Mouse (Mus musculus) heart, embryonic 11.5 days (tissue): ENCODE data around the gene Gse1. TPM values are rescaled to one million over a fixed set of nuclear protein-coding genes. Genes with fewer than 3 reads are reported as not detected.

Source experiments
- ATAC-seq: fragments of 200-750 bp; cut with Nextera tagmentation; replicated peaks from 2 replicates; pipeline ENCODE4 v1.8.0; 2017; ENCODE audit warnings: moderate library complexity; ENCODE audit not compliant: insufficient number of reproducible peaks, low FRiP score, low TSS enrichment
- H3K27ac ChIP-seq: fragments of 300-500 bp; sonication (generic); 2 replicates; pipeline ENCODE4 v1.5.1; 2014; ENCODE audit warnings: mild to moderate bottlenecking, low read depth, low read length
- H3K27me3 ChIP-seq: fragments of 300-500 bp; sonication (generic); 2 replicates; pipeline ENCODE4 v1.6.1; 2014; ENCODE audit warnings: mild to moderate bottlenecking, low read length, mixed read lengths; ENCODE audit not compliant: control insufficient read depth, insufficient read depth
- H3K36me3 ChIP-seq: fragments of 300-500 bp; sonication (generic); 2 replicates; pipeline ENCODE4 v1.6.1; 2014; ENCODE audit warnings: mild to moderate bottlenecking, low read length, moderate library complexity, mixed read lengths; ENCODE audit not compliant: control insufficient read depth, insufficient read depth
- H3K4me1 ChIP-seq: fragments of 300-500 bp; sonication (generic); 2 replicates; pipeline ENCODE4 v1.6.1; 2014; ENCODE audit warnings: low read length; ENCODE audit not compliant: control insufficient read depth, insufficient read depth
- H3K4me2 ChIP-seq: fragments of 300-500 bp; sonication (generic); 2 replicates; pipeline ENCODE4 v1.6.1; 2014; ENCODE audit warnings: mild to moderate bottlenecking, moderate library complexity
- H3K4me3 ChIP-seq: fragments of 300-500 bp; sonication (generic); 2 replicates; pipeline ENCODE4 v1.5.1; 2014; ENCODE audit warnings: low read depth, low read length
- H3K9ac ChIP-seq: fragments of 300-500 bp; sonication (generic); 2 replicates; pipeline ENCODE4 v1.6.1; 2014; ENCODE audit warnings: mild to moderate bottlenecking, low read depth, low read length, moderate library complexity
- H3K9me3 ChIP-seq: fragments of 300-500 bp; sonication (generic); replicated peaks from 2 replicates; pipeline ENCODE4 v1.6.1; 2016; ENCODE audit warnings: low read length; ENCODE audit not compliant: control insufficient read depth
- WGBS: fragments of 180-500 bp; shearing (Covaris S2); extraction: QIAGEN DNeasy Blood & Tissue Kit; methylation state at CpG from one replicate; pipeline ENCODE4 v1.1.7; 2014; ENCODE audit not compliant: insufficient replicate concordance; 5-methylcytosine and 5-hydroxymethylcytosine counted together
- polyA plus RNA-seq: library from polyadenylated mRNA; unstranded; fragments of >200 nt; fragmentation: Nextera tagmentation; extraction: Ambion mirVana; gene quantifications from 2 replicates; pipeline ENCODE4 v1.2.1, GENCODE M21; 2014

Gse1 gene
- polyA plus RNA-seq, 1 experiment from 2014 or later: 12.8 TPM

DNA sequence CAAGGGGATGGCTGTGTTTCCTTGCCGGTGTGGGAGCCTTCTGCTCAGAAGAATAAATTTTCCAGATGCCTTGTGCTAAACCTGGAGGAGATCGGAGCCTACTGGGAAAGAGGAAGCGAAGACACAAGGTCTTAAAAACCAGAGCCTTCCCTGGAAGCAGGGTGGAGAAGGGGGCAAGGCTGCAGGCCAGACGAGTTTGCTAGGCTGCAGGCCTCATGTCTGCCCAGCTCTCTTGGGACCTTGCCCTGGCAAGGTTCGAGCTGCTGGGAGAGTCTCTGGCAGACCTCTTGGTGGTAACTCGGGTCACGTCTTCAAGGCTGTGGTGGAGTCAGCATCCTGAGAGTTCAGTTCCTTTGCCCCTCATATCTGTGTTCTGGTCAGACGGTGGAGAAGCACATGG, 6.6 kb downstream of the Gse1 start:
- Histone ChIP-seq H3K27ac (no peak overlapping the region), H3K9ac (peak overlapping the region; percentile 43; the same call in 1 of the 2 replicates), H3K36me3 (peaks cover 5% of the 10 kb centered on the region), H3K27me3 (peaks cover 16% of the 10 kb centered on the region), H3K9me3 (no peaks in the 10 kb centered on the region), H3K4me3 (no peak overlapping the region), H3K4me1 (peaks cover 44% of the 10 kb centered on the region), H3K4me2 (no peak overlapping the region)
- 62% methylated on average over 8 of the region's 8 CpGs for WGBS
- ATAC-seq: no peak

DNA sequence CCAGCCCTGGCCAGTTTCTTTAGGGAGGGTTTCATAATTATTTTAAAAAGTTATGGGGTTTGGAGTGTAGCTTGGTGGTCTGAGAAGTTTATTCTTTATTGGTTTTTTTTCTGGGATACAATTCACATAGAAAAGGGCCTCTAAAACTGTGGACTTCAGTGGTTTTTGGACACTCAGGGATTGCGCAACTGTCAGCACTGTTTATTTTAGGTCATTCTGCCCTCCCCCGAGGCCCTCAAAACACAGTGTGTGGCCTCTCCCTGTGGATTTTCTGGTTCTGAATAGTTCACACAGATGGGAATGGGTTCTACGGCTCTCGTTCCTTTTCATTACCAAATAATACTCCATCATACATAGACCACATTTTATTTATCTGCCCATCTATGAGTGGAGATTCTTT, 15.0 kb downstream of the Gse1 start:
- Histone ChIP-seq H3K4me3 (no peak overlapping the region), H3K36me3 (no peaks in the 10 kb centered on the region; the same call in 1 of the 2 replicates), H3K9me3 (no peaks in the 10 kb centered on the region), H3K4me2 (no peak overlapping the region), H3K27ac (no peak overlapping the region), H3K4me1 (no peaks in the 10 kb centered on the region), H3K27me3 (no peaks in the 10 kb centered on the region; the same call in 1 of the 2 replicates), H3K9ac (no peak overlapping the region)
- WGBS: 88% methylated on average over 4 of the region's 4 CpGs
- no peak for ATAC-seq

DNA sequence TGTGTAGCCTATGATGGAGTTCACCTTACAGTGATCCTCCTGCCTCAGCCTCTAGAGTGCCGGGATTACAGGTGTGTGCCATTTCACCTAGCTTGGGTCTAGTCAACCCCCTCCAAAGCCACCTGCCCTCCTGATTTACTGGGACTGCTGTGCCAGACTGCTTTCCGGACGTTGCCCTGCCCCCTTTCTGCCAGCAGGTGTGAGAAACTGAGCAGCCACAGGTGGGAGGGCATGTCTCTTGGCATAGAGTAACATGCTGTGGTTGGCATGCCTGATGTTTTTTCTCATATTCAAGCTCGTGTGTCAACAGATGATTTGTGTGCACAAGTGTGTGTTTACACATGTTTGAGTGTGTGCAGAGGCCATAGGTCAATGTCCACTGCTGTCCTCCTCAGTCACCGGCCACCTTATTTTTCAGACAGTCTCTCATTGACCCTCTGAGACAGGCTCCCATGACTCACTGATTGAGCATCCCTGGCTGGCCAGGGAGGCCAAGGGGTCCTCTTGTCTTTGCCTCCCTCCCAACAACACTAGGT, 15.7 kb downstream of the Gse1 start:
- Histone ChIP-seq H3K36me3 (no peaks in the 10 kb centered on the region), H3K27me3 (no peaks in the 10 kb centered on the region; the same call in 1 of the 2 replicates), H3K9ac (no peak overlapping the region), H3K27ac (no peak overlapping the region), H3K4me1 (no peaks in the 10 kb centered on the region), H3K4me3 (no peak overlapping the region), H3K9me3 (no peaks in the 10 kb centered on the region), H3K4me2 (no peak overlapping the region)
- ATAC-seq: no peak
- 89% methylated on average over 5 of the region's 5 CpGs for WGBS

DNA sequence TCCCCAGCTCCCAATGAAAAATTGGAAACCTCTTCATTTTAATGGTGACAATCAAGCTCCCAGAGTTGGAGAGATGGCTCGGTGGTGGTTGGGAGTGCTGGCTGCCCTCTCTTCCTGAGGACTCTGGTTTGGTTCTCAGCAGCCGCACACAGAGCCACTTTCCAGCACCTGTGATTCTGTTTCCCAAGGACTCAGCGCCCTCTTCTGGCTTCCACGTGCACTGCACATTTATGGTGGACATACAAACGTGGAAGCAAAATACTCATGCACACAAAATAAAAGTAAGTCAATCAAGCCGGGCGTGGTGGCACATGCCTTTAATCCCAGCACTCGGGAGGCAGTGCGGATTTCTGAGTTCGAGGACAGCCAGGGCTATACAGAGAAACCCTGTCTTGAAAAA, 16.3 kb downstream of the Gse1 start:
- H3K27ac ChIP-seq: no peak overlapping the region
- no peak overlapping the region for H3K4me3 ChIP-seq
- no peaks in the 10 kb centered on the region for H3K36me3 ChIP-seq
- H3K4me2 ChIP-seq: no peak overlapping the region
- H3K9ac ChIP-seq: no peak overlapping the region
- peaks cover under 1% of the 10 kb centered on the region; the same call in 1 of the 2 replicates for H3K4me1 ChIP-seq
- no peaks in the 10 kb centered on the region for H3K9me3 ChIP-seq
- 84% methylated on average over 10 of the region's 10 CpGs for WGBS
- H3K27me3 ChIP-seq: no peaks in the 10 kb centered on the region
- no peak for ATAC-seq

DNA sequence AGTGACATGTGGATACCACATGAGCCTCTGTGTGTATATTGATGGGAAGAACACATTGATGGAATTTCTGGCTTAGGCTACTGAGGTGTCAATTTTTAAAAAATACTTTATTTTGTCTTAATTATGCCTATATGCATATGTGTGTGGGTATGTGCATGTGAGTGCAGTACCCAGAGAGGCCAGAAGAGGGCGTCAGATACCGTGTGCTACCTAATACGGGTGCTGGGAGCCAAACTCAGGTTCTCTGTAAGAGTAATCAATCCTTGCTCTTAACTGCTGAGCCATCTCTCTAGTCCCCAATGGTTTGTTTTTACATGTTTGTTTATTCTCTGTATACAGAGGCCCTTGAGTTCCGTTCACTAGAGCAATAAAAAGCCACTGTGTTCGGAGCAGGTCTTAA, 19.4 kb downstream of the Gse1 start:
- 75% methylated on average over 5 of the region's 5 CpGs for WGBS
- Histone ChIP-seq H3K27me3 (no peaks in the 10 kb centered on the region), H3K36me3 (no peaks in the 10 kb centered on the region), H3K27ac (no peak overlapping the region), H3K9me3 (no peaks in the 10 kb centered on the region), H3K4me1 (peaks cover 17% of the 10 kb centered on the region), H3K4me2 (no peak overlapping the region), H3K4me3 (no peak overlapping the region), H3K9ac (no peak overlapping the region)
- no peak for ATAC-seq

DNA sequence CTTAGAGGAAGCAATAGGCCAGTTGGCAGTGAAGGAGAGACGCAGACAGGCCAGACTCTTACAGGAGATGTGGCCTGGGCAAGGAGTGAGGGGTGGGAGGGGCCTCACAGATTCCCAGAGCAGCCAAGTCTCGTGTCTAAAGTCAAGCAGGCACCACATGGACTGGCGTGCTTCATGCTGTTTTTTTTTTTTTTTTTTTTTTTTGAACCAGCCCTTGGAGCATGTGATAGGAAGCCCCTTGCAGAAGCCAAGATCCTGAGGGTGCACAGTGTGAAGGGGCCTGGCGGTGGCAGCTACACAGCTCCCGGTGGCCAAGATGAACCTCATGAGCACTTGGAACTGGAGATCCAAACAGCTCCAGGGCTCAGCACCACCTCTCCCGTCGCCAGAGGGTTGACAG, 19.8 kb downstream of the Gse1 start:
- Histone ChIP-seq H3K9ac (no peak overlapping the region), H3K4me1 (peaks cover 17% of the 10 kb centered on the region), H3K4me2 (no peak overlapping the region), H3K27me3 (no peaks in the 10 kb centered on the region), H3K27ac (no peak overlapping the region), H3K36me3 (no peaks in the 10 kb centered on the region), H3K4me3 (no peak overlapping the region), H3K9me3 (no peaks in the 10 kb centered on the region)
- 74% methylated on average over 7 of the region's 7 CpGs for WGBS
- no peak for ATAC-seq

DNA sequence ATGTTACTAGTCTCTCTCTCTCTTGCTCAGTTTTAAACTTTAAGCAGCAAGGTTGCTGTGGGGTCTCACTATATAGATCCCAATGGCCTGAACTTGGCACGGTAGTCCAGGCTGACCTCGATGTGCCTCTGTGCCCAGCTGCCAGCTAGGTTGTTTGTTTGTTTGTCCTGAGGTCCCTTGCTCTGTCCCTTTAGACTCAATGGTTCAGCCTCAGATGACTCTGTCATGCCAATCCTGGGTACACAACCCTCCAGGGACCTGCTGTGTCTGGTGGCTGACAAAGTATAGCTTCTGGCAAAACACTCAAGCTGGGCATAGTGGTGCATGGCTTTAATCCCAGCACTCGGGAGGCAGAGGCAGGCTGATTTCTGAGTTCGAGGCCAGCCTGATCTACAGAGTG, 20.2 kb downstream of the Gse1 start:
- Histone ChIP-seq H3K4me2 (no peak overlapping the region), H3K36me3 (no peaks in the 10 kb centered on the region), H3K4me3 (no peak overlapping the region), H3K4me1 (peaks cover 17% of the 10 kb centered on the region), H3K9me3 (no peaks in the 10 kb centered on the region), H3K27ac (no peak overlapping the region), H3K27me3 (no peaks in the 10 kb centered on the region), H3K9ac (no peak overlapping the region)
- 89% methylated on average over 4 of the region's 4 CpGs for WGBS
- no peak for ATAC-seq

DNA sequence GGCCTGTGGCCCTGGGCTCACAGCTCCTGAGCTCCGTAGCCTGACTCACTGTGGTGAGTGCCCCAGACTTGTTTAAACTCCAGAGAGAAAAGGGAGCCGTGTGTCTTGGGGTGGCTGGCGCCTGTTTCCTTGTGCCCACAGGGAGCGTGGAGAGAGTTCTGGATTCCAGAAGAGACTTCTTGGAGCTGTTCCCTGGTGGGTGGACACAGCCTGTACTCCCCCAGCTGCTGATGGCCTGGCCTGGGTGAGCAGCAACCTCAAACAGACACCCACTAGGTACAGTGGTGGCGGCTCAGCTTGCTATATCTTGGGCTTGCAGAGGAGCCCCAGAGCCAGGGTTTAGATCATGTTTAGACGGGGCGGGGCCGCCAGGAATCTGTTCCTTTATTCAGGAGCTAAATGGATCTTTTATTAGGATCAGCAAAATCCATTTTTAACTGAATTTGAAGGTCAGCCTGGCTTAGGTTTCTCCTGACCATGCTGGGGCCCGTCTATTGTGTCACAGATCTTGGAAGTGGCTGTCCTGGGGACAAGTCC, 21.6 kb downstream of the Gse1 start:
- no peaks in the 10 kb centered on the region for H3K36me3 ChIP-seq
- no peak overlapping the region for H3K27ac ChIP-seq
- H3K4me3 ChIP-seq: no peak overlapping the region
- 79% methylated on average over 9 of the region's 9 CpGs for WGBS
- H3K4me2 ChIP-seq: no peak overlapping the region
- H3K27me3 ChIP-seq: no peaks in the 10 kb centered on the region
- no peak for ATAC-seq
- no peak overlapping the region for H3K9ac ChIP-seq
- H3K4me1 ChIP-seq: peaks cover 17% of the 10 kb centered on the region
- no peaks in the 10 kb centered on the region for H3K9me3 ChIP-seq

DNA sequence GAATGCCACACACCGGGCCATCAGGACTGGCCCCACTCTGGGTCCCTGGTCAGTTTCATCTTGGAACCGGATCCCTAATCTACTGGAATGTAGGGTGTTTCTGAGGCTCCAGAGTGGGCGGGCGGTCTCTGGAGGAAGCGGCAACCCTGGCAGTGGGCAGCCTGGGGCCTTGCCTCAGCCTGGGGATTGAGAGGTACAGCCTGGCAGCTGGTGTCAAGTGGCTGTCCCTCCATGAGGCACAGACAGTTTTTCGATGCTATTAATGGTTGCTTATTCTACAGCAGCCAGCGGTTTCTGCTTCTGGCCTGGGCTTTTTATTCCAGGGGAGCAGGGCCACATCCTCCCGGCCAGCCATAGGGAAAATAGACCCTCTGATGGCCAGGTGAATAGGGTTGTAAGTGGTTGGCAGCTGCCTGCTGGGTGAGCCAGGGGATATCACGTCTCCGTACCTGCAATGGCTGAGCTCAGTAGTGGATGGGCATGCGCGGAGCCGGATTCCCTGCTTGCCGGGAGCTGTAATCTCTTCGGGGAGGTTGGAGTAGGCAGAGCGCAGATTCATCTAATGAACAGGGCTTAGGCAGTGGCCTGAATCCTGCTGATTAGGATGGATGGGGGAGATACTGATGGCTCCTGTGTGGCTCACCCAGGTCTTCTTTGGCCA, 22.6 kb downstream of the Gse1 start:
- H3K9ac ChIP-seq: no peak overlapping the region
- H3K36me3 ChIP-seq: no peaks in the 10 kb centered on the region
- H3K9me3 ChIP-seq: no peaks in the 10 kb centered on the region
- no peak overlapping the region for H3K4me3 ChIP-seq
- WGBS: 58% methylated on average over 16 of the region's 16 CpGs
- H3K4me1 ChIP-seq: peaks cover 19% of the 10 kb centered on the region
- H3K27me3 ChIP-seq: no peaks in the 10 kb centered on the region
- H3K4me2 ChIP-seq: no peak overlapping the region
- no peak overlapping the region for H3K27ac ChIP-seq
- no peak for ATAC-seq
